Mouse (Mus musculus) MEL (cell line): ENCODE results near the gene Pcbp2. TPM values are rescaled to one million over a fixed set of nuclear protein-coding genes. Genes with fewer than 3 reads are reported as not detected.
A peak's percentile ranks its signal among the peaks of the same experiment; 100 is the strongest.

Experiments
- DNase-seq: peaks from one replicate; pipeline ENCODE4 v3.0.0; 2011; ENCODE audit warnings: low read depth, low spot score
- H3K27ac ChIP-seq: 2 replicates; pipeline ENCODE4 v1.5.1; 2012; ENCODE audit warnings: low read depth, mild to moderate bottlenecking, control low read depth, low read length, moderate library complexity; ENCODE audit not compliant: control insufficient read depth
- H3K27me3 ChIP-seq, 2 experiments: fragments of 150-350 bp in 1 of 2; sonication (generic) in 1 of 2; 2 replicates each; pipeline ENCODE4 v1.6.1; 2012; ENCODE audit warnings: low read length in 2 of 2, mild to moderate bottlenecking in 2 of 2, improper control_type of control experiment in 1 of 2, moderate library complexity in 1 of 2; ENCODE audit not compliant: insufficient read depth in 2 of 2, control insufficient read depth in 1 of 2
- H3K36me3 ChIP-seq, 2 experiments: 2 replicates each; pipeline ENCODE4 v1.6.1; 2012 to 2014; ENCODE audit warnings: low read length in 2 of 2, improper control_type of control experiment in 1 of 2, inconsistent platforms in 1 of 2, mild to moderate bottlenecking in 1 of 2; ENCODE audit not compliant: insufficient read depth in 2 of 2, control insufficient read depth in 1 of 2
- H3K4me1 ChIP-seq, 2 experiments: fragments of 150-350 bp in 1 of 2; sonication (generic) in 1 of 2; 2 replicates each; pipeline ENCODE4 v1.6.1; 2012; ENCODE audit warnings: low read length in 2 of 2, improper control_type of control experiment in 1 of 2, mild to moderate bottlenecking in 1 of 2; ENCODE audit not compliant: insufficient read depth in 2 of 2, control insufficient read depth in 1 of 2
- H3K4me3 ChIP-seq, 2 experiments: fragments of 150-350 bp in 1 of 2; sonication (generic) in 1 of 2; 2 replicates each; pipeline ENCODE4 v1.5.1; 2012; ENCODE audit warnings: low read depth in 2 of 2, low read length in 2 of 2, mild to moderate bottlenecking in 2 of 2, moderate library complexity in 2 of 2, control low read depth in 1 of 2, improper control_type of control experiment in 1 of 2; ENCODE audit not compliant: control insufficient read depth in 1 of 2, insufficient read depth in 1 of 2
- H3K79me2 ChIP-seq: 2 replicates; pipeline ENCODE4 v1.6.1; 2012; ENCODE audit warnings: mild to moderate bottlenecking, low read length, moderate library complexity; ENCODE audit not compliant: control insufficient read depth, poor library complexity, insufficient read depth
- H3K9ac ChIP-seq: 2 replicates; pipeline ENCODE4 v1.6.1; 2012; ENCODE audit warnings: low read depth, mild to moderate bottlenecking, control low read depth, low read length, moderate library complexity; ENCODE audit not compliant: control insufficient read depth, poor library complexity, severe bottlenecking
- H3K9me3 ChIP-seq: fragments of 150-350 bp; sonication (generic); replicated peaks from 2 replicates; pipeline ENCODE4 v1.6.1; 2012; ENCODE audit warnings: mild to moderate bottlenecking, low read length, improper control_type of control experiment, moderate library complexity; ENCODE audit not compliant: insufficient read depth
- CTCF ChIP-seq, 3 experiments: IDR thresholded peaks in 2 of 3; conservative IDR thresholded peaks in 1 of 3; 2 replicates each; pipeline ENCODE4 v1.5.1; 2011 to 2012; ENCODE audit warnings: low read length in 3 of 3, low read depth in 2 of 3, mild to moderate bottlenecking in 2 of 3, improper control_type of control experiment in 1 of 3, inconsistent platforms in 1 of 3, mixed read lengths in 1 of 3, moderate library complexity in 1 of 3; ENCODE audit not compliant: control insufficient read depth in 1 of 3, insufficient read depth in 1 of 3, poor library complexity in 1 of 3, severe bottlenecking in 1 of 3
- ELF1 ChIP-seq: IDR thresholded peaks from 2 replicates; pipeline ENCODE4 v1.6.1; 2014; ENCODE audit warnings: low read depth, mild to moderate bottlenecking, inconsistent platforms, low read length, improper control_type of control experiment, moderate library complexity
- ETS1 ChIP-seq: IDR thresholded peaks from 2 replicates; pipeline ENCODE4 v1.6.1; 2012; ENCODE audit warnings: low read depth, mild to moderate bottlenecking, inconsistent platforms, low read length, improper control_type of control experiment, moderate library complexity
- GABPA ChIP-seq: IDR thresholded peaks from 2 replicates; pipeline ENCODE4 v1.6.1; 2012; ENCODE audit warnings: low read depth, mild to moderate bottlenecking, inconsistent platforms, low read length, improper control_type of control experiment, moderate library complexity
- GATA1 ChIP-seq: IDR thresholded peaks from 2 replicates; pipeline ENCODE4 v1.6.1; 2011; ENCODE audit warnings: low read depth, low read length, improper control_type of control experiment
- HCFC1 ChIP-seq: IDR thresholded peaks from 2 replicates; pipeline ENCODE4 v1.6.1; 2012; ENCODE audit warnings: low read depth, mild to moderate bottlenecking, inconsistent platforms, low read length, improper control_type of control experiment, moderate library complexity
- KAT2A ChIP-seq: conservative IDR thresholded peaks from 2 replicates; pipeline ENCODE4 v1.6.1; 2012; ENCODE audit warnings: low read depth, low read length, improper control_type of control experiment, inconsistent platforms
- MAX ChIP-seq: IDR thresholded peaks from 2 replicates; pipeline ENCODE4 v1.6.1; 2011; ENCODE audit warnings: low read length, improper control_type of control experiment
- MAZ ChIP-seq: IDR thresholded peaks from 2 replicates; pipeline ENCODE4 v1.6.1; 2012; ENCODE audit warnings: low read depth, mild to moderate bottlenecking, inconsistent platforms, low read length, improper control_type of control experiment
- MXI1 ChIP-seq: IDR thresholded peaks from 2 replicates; pipeline ENCODE4 v1.6.1; 2011; ENCODE audit warnings: mild to moderate bottlenecking, low read depth, low read length, improper control_type of control experiment
- MYB ChIP-seq: IDR thresholded peaks from 2 replicates; pipeline ENCODE4 v1.6.1; 2011; ENCODE audit warnings: mild to moderate bottlenecking, low read depth, low read length, improper control_type of control experiment
- MYC ChIP-seq: IDR thresholded peaks from 2 replicates; pipeline ENCODE4 v1.6.1; 2011; ENCODE audit warnings: low read depth, mild to moderate bottlenecking, low read length, improper control_type of control experiment, moderate library complexity
- NELFE ChIP-seq: IDR thresholded peaks from 2 replicates; pipeline ENCODE4 v1.6.1; 2011; ENCODE audit warnings: low read depth, low read length, improper control_type of control experiment
- NRF1 ChIP-seq: IDR thresholded peaks from 2 replicates; pipeline ENCODE4 v1.6.1; 2014; ENCODE audit warnings: low read depth, mild to moderate bottlenecking, inconsistent platforms, low read length, improper control_type of control experiment, moderate library complexity; ENCODE audit not compliant: poor library complexity, insufficient read depth, severe bottlenecking
- POLR2A ChIP-seq, 2 experiments: IDR thresholded peaks; 2 replicates each; pipeline ENCODE4 v1.6.1; 2011 to 2012; ENCODE audit warnings: low read length in 2 of 2, mild to moderate bottlenecking in 2 of 2, control low read depth in 1 of 2, improper control_type of control experiment in 1 of 2, low read depth in 1 of 2, moderate library complexity in 1 of 2; ENCODE audit not compliant: control insufficient read depth in 1 of 2, insufficient read depth in 1 of 2, poor library complexity in 1 of 2
- POLR2AphosphoS2 ChIP-seq: IDR thresholded peaks from 2 replicates; pipeline ENCODE4 v1.6.1; 2011; ENCODE audit warnings: low read length, improper control_type of control experiment
- RAD21 ChIP-seq: IDR thresholded peaks from 2 replicates; pipeline ENCODE4 v1.6.1; 2011; ENCODE audit warnings: mild to moderate bottlenecking, low read depth, low read length, improper control_type of control experiment
- SIN3A ChIP-seq: IDR thresholded peaks from 2 replicates; pipeline ENCODE4 v1.6.1; 2012; ENCODE audit warnings: low read length, improper control_type of control experiment, inconsistent platforms
- TBP ChIP-seq: IDR thresholded peaks from 2 replicates; pipeline ENCODE4 v1.8.0; 2011; ENCODE audit warnings: low read depth, low read length, improper control_type of control experiment
- TCF12 ChIP-seq: IDR thresholded peaks from 2 replicates; pipeline ENCODE4 v1.6.1; 2014; ENCODE audit warnings: low read depth, mild to moderate bottlenecking, inconsistent platforms, low read length, improper control_type of control experiment, moderate library complexity
- UBTF ChIP-seq: IDR thresholded peaks from 2 replicates; pipeline ENCODE4 v1.6.1; 2012; ENCODE audit warnings: low read depth, mild to moderate bottlenecking, inconsistent platforms, low read length, improper control_type of control experiment, moderate library complexity, borderline replicate concordance; ENCODE audit not compliant: insufficient read depth
- USF1 ChIP-seq: IDR thresholded peaks from 2 replicates; pipeline ENCODE4 v1.6.1; 2014; ENCODE audit warnings: low read depth, mild to moderate bottlenecking, inconsistent platforms, low read length, improper control_type of control experiment, moderate library complexity
- USF2 ChIP-seq, 2 experiments: IDR thresholded peaks; 2 replicates each; pipeline ENCODE4 v1.6.1; 2011 to 2012; ENCODE audit warnings: improper control_type of control experiment in 2 of 2, low read length in 2 of 2, borderline replicate concordance in 1 of 2, inconsistent platforms in 1 of 2, low read depth in 1 of 2, mild to moderate bottlenecking in 1 of 2; ENCODE audit not compliant: insufficient read depth in 1 of 2
- ZC3H11A ChIP-seq: IDR thresholded peaks from 2 replicates; pipeline ENCODE4 v1.6.1; 2012; ENCODE audit warnings: low read depth, mild to moderate bottlenecking, inconsistent platforms, low read length, improper control_type of control experiment
- ZMIZ1 ChIP-seq: IDR thresholded peaks from 2 replicates; pipeline ENCODE4 v1.6.1; 2012; ENCODE audit warnings: low read depth, mild to moderate bottlenecking, inconsistent platforms, low read length, improper control_type of control experiment, moderate library complexity
- polyA plus RNA-seq, 2 experiments: library from polyadenylated mRNA; stranded (reverse) in 1 of 2; unstranded in 1 of 2; fragments of >175 nt in 1 of 2; fragments of >200 nt in 1 of 2; gene quantifications; 2 replicates each; pipeline versions ENCODE4 v1.2.1 to v1.2.4; 2012; ENCODE audit warnings: low replicate concordance in 2 of 2, low read depth in 1 of 2; ENCODE audit not compliant: insufficient read length in 2 of 2, insufficient read depth in 1 of 2, missing spikeins in 1 of 2
- total RNA-seq: library from RNA; depleted of rRNA; stranded (reverse); fragments of 300-350 nt; gene quantifications from 2 replicates; pipeline ENCODE4 v1.2.3, GENCODE M21; 2012; rRNA removed

Pcbp2 gene
- total RNA-seq (359 and 427 TPM in 2 replicates), polyA plus RNA-seq (1,000 to 10,000 TPM in 1 of 2 experiments, 100 to 1,000 TPM in 1; 977 to 2,091 TPM)

DNA sequence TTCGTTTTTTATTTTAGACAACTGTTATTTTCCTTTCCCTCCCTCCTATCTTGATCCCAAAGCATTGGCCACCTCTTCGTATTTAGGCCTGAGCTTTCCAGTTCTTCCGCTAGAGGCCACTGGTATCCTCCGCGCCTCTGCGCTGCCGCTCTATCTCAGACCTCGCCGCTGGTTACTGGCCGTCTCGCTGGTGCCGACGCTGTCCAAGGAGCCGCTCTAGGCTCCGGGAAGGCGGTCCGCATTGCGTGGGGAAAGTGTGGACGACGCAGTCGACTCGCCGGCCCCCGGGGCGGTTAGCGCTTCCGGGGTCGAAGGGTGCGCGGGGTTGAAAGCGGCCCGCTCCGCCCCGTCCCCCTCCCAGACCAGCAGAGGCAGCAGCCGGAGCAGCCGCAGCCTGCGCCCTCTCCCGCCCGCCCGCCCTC is at the start of gene Pcbp2:
Gene Pcbp2 (plus strand): TSS at position 357 of the 422 bp plus-strand sequence.
- H3K4me3 ChIP-seq: peak within 1 kb of the TSS; percentile 81 to 92
- no peaks in the 10 kb centered on the region for H3K9me3 ChIP-seq
- DNase-seq: peak; percentile 100
- H3K27ac ChIP-seq: peak within 1 kb of the TSS; percentile 95
- peaks cover 34% of the 10 kb centered on the region for H3K79me2 ChIP-seq
- peak within 1 kb of the TSS; percentile 99 for H3K9ac ChIP-seq
- peaks cover 26 to 34% of the 10 kb centered on the region in 2 experiments for H3K36me3 ChIP-seq
- peaks cover 6 to 9% of the 10 kb centered on the region in 2 experiments; a peak in 2 of 4 replicates for H3K4me1 ChIP-seq
- TF ChIP-seq TCF12 (peak; percentile 79), HCFC1 (peak; percentile 94), MAZ (peak; percentile 96), USF1 (0 out of 2 replicates have a peak, but pooled peaks have one; percentile 35), UBTF (no peak), SIN3A (peak; percentile 92), GABPA (peak; percentile 86; the same call in 1 of the 2 replicates), MYB (no peak), GATA1 (peak; percentile 72), MXI1 (peak; percentile 50; the same call in 1 of the 2 replicates), USF2 (IDR thresholded peaks at IDR 0.05; ENCODE audit: borderline replicate concordance in 1 of 2, insufficient read depth in 1 of 2, low read depth in 1 of 2, low read length in 2 of 2) (no peak), ZC3H11A (no peak), ETS1 (peak; percentile 5; the same call in 1 of the 2 replicates), ELF1 (peak; percentile 91), RAD21 (no peak), POLR2A (IDR thresholded peaks at IDR 0.05; ENCODE audit: control insufficient read depth in 1 of 2, insufficient read depth in 1 of 2, low read depth in 1 of 2, low read length in 2 of 2, poor library complexity in 1 of 2) (peak in 1 of 2 experiments; percentile 65; a peak in 1 of 4 replicates), POLR2AphosphoS2 (peak; percentile 60), TBP (peak; percentile 89), CTCF (IDR thresholded peaks at IDR 0.05 in 2 of 3, conservative IDR thresholded peaks at IDR 0.05 in 1 of 3; ENCODE audit: control insufficient read depth in 1 of 3, insufficient read depth in 1 of 3, low read depth in 2 of 3, low read length in 3 of 3, poor library complexity in 1 of 3, severe bottlenecking in 1 of 3) (peak; percentile 87 to 94 (median 88)), MYC (peak; percentile 71; the same call in 1 of the 2 replicates), MAX (peak; percentile 29; the same call in 1 of the 2 replicates), ZMIZ1 (peak; percentile 64), NRF1 (peak; percentile 61; the same call in 1 of the 2 replicates), NELFE (peak; percentile 84), KAT2A (peak; percentile 89)
- no peaks in the 10 kb centered on the region for H3K27me3 ChIP-seq
